Mouse (Mus musculus) lung, postnatal 36 days (tissue): ENCODE data around the gene Gm5799.
"Not testable (repeated sequence)": the region's sequence is repeated elsewhere in the genome, so short reads cannot be mapped to it uniquely, and the experiment has no call there.

Experiments
- DNase-seq: peaks from one replicate; pipeline ENCODE4 v3.0.0; 2022; ENCODE audit warnings: mixed read lengths

Gm5799 gene

DNA sequence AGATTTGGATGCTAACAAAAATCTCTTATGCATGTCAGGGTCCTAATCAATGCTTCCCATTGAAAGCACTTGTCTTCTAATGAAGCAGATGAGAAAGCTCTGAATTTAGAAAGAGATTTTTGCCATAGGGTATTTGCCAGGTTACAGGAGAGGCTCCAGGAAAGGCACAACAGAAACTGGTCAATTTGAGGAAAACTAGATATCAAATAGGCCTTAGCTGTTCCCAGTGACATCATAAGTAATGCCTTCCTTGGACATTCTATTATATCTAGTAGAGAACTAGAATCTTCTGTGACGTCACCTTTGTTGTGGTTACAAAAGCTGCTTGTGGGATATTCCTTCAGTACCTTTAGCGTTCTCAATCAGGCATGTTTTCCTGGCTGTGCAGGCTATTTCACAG lies at the start of gene Gm5799:
Gm5799 (plus strand) TSS at position 301 of the 400 bp plus-strand sequence.
- not testable (repeated sequence) for DNase-seq

DNA sequence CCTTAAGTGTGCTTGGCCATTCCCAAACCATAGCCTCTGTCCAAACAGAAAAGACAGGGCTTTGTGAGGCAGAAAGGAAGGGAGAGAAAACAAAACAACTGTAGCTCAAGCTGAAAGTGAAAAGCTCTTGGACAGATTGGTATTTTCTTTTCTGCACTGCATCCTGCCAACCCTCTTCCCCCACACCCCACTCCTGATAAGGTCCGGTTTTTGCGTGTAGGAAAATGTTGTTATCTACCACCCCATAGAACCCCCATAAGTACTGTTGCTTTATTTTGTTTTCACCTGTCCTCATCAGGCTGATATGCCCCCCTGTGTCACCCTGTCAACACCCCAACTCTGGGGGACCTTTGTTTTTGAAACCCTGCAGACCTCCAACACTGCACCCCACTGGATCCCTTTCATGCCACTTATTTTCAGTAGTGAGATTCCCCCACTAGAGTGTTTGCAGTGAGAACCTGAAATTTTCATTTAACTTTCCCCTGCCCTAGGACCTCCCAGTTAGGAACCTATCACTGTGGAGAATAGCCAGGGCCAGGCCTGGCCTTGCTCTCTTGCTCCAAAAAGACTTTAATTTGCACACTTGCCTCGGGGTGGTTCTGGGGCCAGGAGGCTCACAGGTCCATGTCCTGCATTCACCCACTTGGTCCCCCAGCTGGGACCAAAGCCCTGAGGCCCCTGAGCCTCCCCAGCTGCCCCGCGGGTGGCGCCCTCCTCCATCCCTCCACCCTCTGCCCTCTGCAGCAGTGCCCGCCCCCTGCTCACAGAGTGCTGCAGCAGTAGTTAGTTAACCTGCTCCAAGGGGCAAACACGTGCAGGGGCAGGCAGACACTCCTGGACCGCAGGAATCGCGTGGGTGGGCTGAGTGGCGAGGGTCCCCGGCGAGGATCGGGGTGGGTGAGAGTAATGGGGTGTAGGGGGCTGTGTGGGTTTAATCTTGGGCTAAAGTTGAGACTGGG lies 12.0 kb upstream of the Gm5799 start:
- DNase-seq: not testable (repeated sequence)

- not testable (repeated sequence) for DNase-seq
Observed at GRCm38 (mm10) chr14:43532011-43532383, 11.4 kb upstream of the Gm5799 start.

DNA sequence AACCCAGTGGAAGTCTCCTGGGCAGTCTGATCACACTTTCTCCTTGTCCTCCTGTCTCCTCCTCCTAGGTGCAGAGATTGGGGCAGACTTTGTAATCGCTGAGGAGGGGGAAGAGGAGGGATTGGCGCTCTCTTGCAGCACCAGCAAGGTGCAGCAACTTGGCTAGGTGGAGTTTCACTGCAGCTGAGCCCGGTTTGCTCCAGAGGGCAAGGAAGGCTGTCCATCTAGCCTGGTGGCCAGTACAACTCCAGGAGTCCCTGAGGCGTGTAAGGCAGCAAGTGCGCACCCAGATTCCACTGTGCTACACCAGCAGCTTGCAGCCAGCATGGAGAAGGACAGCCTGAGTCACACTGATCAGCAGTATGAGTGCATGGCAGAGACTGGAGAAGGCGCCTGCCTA lies 11.0 kb upstream of the Gm5799 start:
- not testable (repeated sequence) for DNase-seq

- not testable (repeated sequence) for DNase-seq
Observed at GRCm38 (mm10) chr14:43538144-43538543, 5.2 kb upstream of the Gm5799 start.

DNA sequence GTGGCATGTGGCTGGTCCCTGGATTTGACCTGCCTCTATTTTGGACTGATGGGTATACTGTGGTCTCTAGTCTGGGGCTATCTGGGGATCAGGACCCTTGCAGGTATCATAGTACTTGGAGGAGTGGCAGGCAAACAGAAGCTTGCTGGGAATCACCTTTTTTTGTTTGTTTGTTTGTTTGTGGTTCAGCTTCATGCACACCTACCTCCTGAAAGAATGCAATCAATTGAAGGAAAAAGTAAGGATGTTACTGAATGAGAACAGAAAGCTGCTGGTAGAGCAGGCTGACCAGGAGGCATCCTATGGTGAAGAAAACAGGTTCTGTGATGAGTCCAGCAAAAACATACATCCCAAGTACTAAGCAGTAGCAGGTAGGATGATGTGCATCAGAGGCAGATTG lies 2.9 kb downstream of the Gm5799 start:
- not testable (repeated sequence) for DNase-seq

DNA sequence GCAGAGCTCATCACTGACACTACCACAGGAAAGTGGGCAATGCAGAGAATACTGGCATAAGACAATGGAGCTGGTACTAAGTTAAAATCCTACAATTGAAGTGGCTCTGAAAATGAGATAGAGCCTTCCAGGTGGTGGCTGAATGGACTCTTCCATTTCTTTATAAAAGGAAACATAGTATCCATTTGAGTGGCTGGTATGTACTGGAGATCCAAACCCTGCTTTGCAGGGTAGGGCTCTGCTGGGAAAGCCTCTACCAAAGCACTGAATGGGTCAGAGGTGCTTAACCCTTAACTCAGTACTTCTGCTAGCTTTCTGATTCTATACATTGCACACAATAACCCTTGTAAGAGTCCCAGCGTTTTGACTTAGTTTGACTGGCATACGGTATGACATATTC lies 8.9 kb downstream of the Gm5799 start:
- DNase-seq: not testable (repeated sequence)

DNA sequence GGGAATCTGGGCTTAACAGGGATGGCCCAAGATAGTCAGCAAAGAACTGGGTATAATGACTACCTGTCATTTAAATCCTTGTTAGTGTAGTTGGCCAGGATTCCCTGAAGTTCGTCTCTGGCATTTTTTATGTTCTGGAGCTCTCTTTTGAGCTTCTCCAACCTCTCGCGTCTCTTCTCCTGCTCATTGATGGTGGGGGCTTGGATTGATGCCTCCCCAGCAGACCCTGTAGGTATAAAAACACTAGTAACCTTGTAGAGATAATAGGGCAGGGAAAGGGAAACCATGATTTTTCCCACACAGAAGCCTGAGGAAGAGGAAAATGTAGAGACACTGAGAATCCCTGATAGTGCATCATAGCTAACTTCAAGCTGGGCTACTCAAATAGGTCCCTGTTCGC lies 34.6 kb downstream of the Gm5799 start:
- not testable (repeated sequence) for DNase-seq

DNA sequence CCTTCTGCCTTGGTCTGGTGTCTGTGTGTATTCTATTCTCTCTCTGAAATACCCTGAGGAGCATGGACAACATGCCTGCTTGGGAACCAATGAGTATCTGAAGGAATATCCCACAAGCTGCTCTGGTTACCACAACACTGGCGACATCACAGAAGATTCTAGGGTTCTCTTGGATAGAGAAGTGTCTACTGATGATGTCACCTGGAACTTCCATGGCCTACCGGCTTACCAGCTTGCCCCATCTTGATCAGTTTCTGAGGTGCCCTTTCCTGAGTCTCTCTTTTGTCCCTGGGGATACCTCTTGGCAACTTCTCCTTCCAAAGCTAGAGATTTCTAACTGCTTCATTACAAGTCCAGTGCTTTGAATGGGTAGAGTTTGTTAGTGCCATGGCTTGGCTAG lies 35.7 kb downstream of the Gm5799 start, which contains the start of gene Gm17654:
Gm17654 (minus strand) TSS at position 101 of the 400 bp plus-strand sequence.
- not testable (repeated sequence) for DNase-seq
